Mouse (Mus musculus): Measurements from ENCODE around the gene Snap29. TPM values are rescaled to one million over a fixed set of nuclear protein-coding genes. Genes with fewer than 3 reads are reported as not detected.

Gene Snap29
- polyA plus RNA-seq, 1 experiment, result 8.3 TPM

DNA sequence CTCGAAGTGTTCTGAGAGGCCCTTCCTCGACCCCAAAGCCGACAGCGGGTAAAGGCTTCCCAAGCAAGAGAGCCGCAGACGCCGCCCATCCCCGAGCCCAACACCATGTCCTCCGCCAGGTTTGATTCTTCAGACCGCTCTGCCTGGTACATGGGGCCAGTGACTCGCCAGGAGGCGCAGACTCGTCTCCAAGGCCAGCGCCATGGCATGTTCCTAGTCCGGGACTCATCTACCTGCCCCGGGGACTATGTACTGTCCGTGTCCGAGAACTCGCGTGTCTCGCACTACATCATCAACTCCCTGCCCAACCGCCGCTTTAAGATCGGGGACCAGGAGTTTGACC lies 46.6 kb downstream of the Snap29 start:
- Histone ChIP-seq H3K27ac (ENCODE audit: control insufficient read depth, insufficient read depth, low read depth, low read length) (peak overlapping the region; percentile 85), H3K4me3 (ENCODE audit: control insufficient read depth, low read depth, low read length) (peak overlapping the region; percentile 99), H3K27me3 (ENCODE audit: control insufficient read depth, insufficient read depth, low read length) (no peaks in the 10 kb centered on the region), H3K36me3 (ENCODE audit: control insufficient read depth, insufficient read depth, low read length) (no peaks in the 10 kb centered on the region), H3K4me1 (ENCODE audit: control insufficient read depth, insufficient read depth, low read length) (peaks cover 5% of the 10 kb centered on the region)
- TF ChIP-seq POLR2A (IDR thresholded peaks at IDR 0.05; ENCODE audit: control insufficient read depth, low read depth, low read length), result peak; percentile 48; the same call in 1 of the 2 replicates
- TF ChIP-seq CTCF (IDR thresholded peaks at IDR 0.05; ENCODE audit: control insufficient read depth, insufficient read depth, insufficient replicate concordance, low read depth, low read length), result no peak

DNA sequence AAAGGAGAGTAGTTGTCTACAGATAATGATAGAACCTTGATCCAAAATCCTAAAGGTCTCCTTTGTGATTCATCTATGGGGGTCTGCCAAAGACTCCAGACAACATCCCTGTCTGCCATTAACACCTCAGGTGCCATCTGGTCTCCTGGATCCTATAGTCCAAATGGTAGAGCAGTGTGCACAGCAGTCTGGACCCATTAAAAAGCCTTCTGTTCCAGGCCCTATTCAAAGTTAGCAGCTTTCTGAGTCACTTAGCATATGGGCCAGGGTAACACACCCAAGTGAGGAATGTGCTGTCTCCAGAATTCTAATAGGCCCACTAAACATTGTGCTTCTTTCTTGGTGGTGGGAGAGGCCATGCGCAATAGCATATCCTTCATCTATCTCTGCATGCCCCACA lies 51.1 kb downstream of the Snap29 start:
- Histone ChIP-seq H3K4me3 (ENCODE audit: control insufficient read depth, low read depth, low read length) (no peak overlapping the region), H3K4me1 (ENCODE audit: control insufficient read depth, insufficient read depth, low read length) (peaks cover 2% of the 10 kb centered on the region), H3K36me3 (ENCODE audit: control insufficient read depth, insufficient read depth, low read length) (no peaks in the 10 kb centered on the region), H3K27me3 (ENCODE audit: control insufficient read depth, insufficient read depth, low read length) (no peaks in the 10 kb centered on the region), H3K27ac (ENCODE audit: control insufficient read depth, insufficient read depth, low read depth, low read length) (no peak overlapping the region)
- TF ChIP-seq POLR2A (IDR thresholded peaks at IDR 0.05; ENCODE audit: control insufficient read depth, low read depth, low read length) (no peak), CTCF (IDR thresholded peaks at IDR 0.05; ENCODE audit: control insufficient read depth, insufficient read depth, insufficient replicate concordance, low read depth, low read length) (no peak)

DNA sequence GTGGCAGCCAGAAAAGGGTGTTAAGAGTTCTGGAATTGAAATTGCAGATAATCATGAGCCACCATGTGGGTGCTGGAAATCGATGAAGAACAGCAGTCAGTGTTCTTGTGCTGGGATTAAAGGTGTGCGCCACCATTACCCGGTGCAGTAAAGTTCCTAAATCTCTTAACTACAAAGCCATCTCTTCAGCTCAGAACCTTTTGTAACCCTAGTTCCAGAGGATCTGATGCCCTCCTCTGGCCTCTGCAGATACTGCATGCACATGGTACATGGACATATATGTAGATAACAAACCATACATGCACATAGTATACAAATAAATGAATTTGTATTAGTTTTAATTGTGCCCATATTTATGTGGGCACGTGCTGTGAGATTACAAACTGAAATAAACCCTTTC lies 54.5 kb downstream of the Snap29 start:
- Histone ChIP-seq H3K4me3 (ENCODE audit: control insufficient read depth, low read depth, low read length) (no peak overlapping the region), H3K27ac (ENCODE audit: control insufficient read depth, insufficient read depth, low read depth, low read length) (no peak overlapping the region), H3K27me3 (ENCODE audit: control insufficient read depth, insufficient read depth, low read length) (no peaks in the 10 kb centered on the region), H3K36me3 (ENCODE audit: control insufficient read depth, insufficient read depth, low read length) (no peaks in the 10 kb centered on the region), H3K4me1 (ENCODE audit: control insufficient read depth, insufficient read depth, low read length) (no peaks in the 10 kb centered on the region)
- no peak for TF ChIP-seq POLR2A (IDR thresholded peaks at IDR 0.05; ENCODE audit: control insufficient read depth, low read depth, low read length)
- no peak for TF ChIP-seq CTCF (IDR thresholded peaks at IDR 0.05; ENCODE audit: control insufficient read depth, insufficient read depth, insufficient replicate concordance, low read depth, low read length)

DNA sequence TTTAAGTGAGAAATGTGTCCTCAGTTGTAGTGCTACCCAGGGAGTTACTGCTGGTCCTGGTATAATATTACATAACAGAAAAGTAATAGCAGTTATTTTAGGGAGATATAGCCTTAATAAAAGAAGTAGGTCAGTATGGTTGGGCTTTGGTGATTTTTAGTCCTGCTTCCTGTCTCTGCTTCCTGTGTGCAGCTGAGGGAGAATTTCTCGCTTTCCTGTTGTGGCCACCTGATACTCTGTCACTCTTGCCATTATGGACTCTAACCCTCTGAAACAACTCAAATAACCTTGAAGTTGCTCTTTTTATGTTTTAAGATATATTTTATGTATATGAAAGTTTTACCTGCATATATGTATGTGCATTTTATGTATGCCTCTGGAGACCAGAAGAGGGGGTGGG lies 55.8 kb downstream of the Snap29 start:
- TF ChIP-seq CTCF (IDR thresholded peaks at IDR 0.05; ENCODE audit: control insufficient read depth, insufficient read depth, insufficient replicate concordance, low read depth, low read length) (no peak), POLR2A (IDR thresholded peaks at IDR 0.05; ENCODE audit: control insufficient read depth, low read depth, low read length) (no peak)
- Histone ChIP-seq H3K4me3 (ENCODE audit: control insufficient read depth, low read depth, low read length) (no peak overlapping the region), H3K36me3 (ENCODE audit: control insufficient read depth, insufficient read depth, low read length) (no peaks in the 10 kb centered on the region), H3K27me3 (ENCODE audit: control insufficient read depth, insufficient read depth, low read length) (no peaks in the 10 kb centered on the region), H3K4me1 (ENCODE audit: control insufficient read depth, insufficient read depth, low read length) (no peaks in the 10 kb centered on the region), H3K27ac (ENCODE audit: control insufficient read depth, insufficient read depth, low read depth, low read length) (no peak overlapping the region)

DNA sequence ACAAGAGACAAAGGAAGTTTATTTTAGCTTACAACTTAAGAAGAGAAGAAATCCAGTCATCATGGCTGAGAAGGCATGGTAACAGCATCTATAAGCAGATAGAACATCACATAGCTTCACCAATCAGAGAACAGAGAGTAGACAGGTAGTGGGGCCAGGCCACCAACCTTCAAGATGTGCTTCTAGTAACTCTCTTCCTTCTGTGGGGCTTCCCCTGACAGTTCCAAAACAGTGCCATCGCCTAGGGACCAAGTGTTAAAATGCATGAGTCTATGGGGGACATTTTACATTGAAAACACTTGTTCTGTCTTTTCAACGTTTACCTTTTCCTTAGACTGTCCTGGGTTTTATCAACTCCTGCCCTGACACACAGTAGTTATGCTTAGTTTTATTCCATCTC lies 57.4 kb downstream of the Snap29 start:
- H3K4me1 ChIP-seq (ENCODE audit: control insufficient read depth, insufficient read depth, low read length), result no peaks in the 10 kb centered on the region
- TF ChIP-seq CTCF (IDR thresholded peaks at IDR 0.05; ENCODE audit: control insufficient read depth, insufficient read depth, insufficient replicate concordance, low read depth, low read length), result no peak
- TF ChIP-seq POLR2A (IDR thresholded peaks at IDR 0.05; ENCODE audit: control insufficient read depth, low read depth, low read length), result no peak
- no peaks in the 10 kb centered on the region for H3K27me3 ChIP-seq (ENCODE audit: control insufficient read depth, insufficient read depth, low read length)
- H3K27ac ChIP-seq (ENCODE audit: control insufficient read depth, insufficient read depth, low read depth, low read length), result no peak overlapping the region
- H3K36me3 ChIP-seq (ENCODE audit: control insufficient read depth, insufficient read depth, low read length), result no peaks in the 10 kb centered on the region
- no peak overlapping the region for H3K4me3 ChIP-seq (ENCODE audit: control insufficient read depth, low read depth, low read length)

DNA sequence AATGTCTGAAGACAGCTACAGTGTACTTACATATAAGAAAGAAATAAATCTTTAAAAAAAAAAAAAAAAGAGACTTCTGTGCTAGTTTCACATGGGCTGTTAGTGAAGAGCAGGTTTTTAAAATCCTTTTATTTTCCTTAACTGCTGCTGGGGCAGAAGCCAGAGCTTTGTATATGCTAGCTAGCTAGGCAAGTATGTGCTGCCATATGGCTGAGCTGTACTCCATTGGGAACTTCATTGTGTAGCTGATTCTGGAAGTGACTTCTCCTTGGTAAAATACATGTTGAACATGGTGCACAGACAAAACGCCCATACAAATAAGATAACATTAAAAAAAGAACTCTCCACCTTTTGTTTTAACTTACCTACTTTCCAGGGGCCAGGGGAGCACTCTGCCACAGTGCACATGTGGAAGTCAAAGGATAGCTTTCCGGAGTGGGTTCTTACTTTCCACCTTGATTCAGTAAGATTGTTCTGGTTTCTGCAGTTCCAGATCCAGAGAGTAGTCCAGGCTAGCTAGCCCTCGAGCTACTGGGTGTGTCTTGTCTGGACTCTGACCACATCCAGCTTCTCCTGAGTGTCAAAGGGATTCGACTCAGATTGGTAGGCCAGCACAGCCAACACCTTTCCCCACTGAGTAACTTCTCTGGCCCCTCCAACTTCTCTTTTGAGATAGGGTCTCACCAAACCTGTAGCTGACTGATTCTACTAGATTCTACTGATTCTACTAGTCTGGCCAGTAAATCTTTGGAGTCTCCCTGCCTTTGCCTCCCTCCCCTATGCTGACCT lies 61.3 kb downstream of the Snap29 start:
- TF ChIP-seq CTCF (IDR thresholded peaks at IDR 0.05; ENCODE audit: control insufficient read depth, insufficient read depth, insufficient replicate concordance, low read depth, low read length) (no peak), POLR2A (IDR thresholded peaks at IDR 0.05; ENCODE audit: control insufficient read depth, low read depth, low read length) (no peak)
- H3K4me1 ChIP-seq (ENCODE audit: control insufficient read depth, insufficient read depth, low read length), result no peaks in the 10 kb centered on the region
- H3K27ac ChIP-seq (ENCODE audit: control insufficient read depth, insufficient read depth, low read depth, low read length), result no peak overlapping the region
- H3K4me3 ChIP-seq (ENCODE audit: control insufficient read depth, low read depth, low read length), result no peak overlapping the region
- H3K27me3 ChIP-seq (ENCODE audit: control insufficient read depth, insufficient read depth, low read length), result no peaks in the 10 kb centered on the region
- peaks cover 3% of the 10 kb centered on the region for H3K36me3 ChIP-seq (ENCODE audit: control insufficient read depth, insufficient read depth, low read length)

DNA sequence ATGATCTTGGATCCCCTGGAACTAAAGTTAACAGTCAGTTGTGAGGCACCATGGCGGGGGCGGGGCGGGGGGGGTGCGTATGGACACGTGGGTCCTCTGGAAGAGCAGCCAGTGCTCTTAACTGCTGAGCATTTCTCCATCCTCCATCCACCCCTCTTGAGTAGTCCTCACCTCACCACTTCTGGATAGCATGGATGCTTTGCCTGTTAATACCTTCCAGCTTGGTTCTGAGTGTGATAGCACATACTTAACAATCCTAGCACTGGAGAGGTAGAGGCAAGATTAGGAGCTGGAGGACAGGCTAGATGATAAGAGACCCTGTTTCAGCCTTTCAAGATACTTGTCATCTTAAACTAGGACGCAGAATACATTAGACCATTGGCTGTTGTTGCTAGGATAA lies 66.7 kb downstream of the Snap29 start:
- Histone ChIP-seq H3K36me3 (ENCODE audit: control insufficient read depth, insufficient read depth, low read length) (peaks cover 3% of the 10 kb centered on the region), H3K4me1 (ENCODE audit: control insufficient read depth, insufficient read depth, low read length) (no peaks in the 10 kb centered on the region), H3K27me3 (ENCODE audit: control insufficient read depth, insufficient read depth, low read length) (no peaks in the 10 kb centered on the region), H3K27ac (ENCODE audit: control insufficient read depth, insufficient read depth, low read depth, low read length) (no peak overlapping the region), H3K4me3 (ENCODE audit: control insufficient read depth, low read depth, low read length) (no peak overlapping the region)
- TF ChIP-seq CTCF (IDR thresholded peaks at IDR 0.05; ENCODE audit: control insufficient read depth, insufficient read depth, insufficient replicate concordance, low read depth, low read length) (no peak), POLR2A (IDR thresholded peaks at IDR 0.05; ENCODE audit: control insufficient read depth, low read depth, low read length) (no peak)

Data from testis, adult 2 months (tissue).